Mouse (Mus musculus) left cerebral cortex, adult 2 months (tissue): Measurements from ENCODE around the gene Efna3. TPM values are rescaled to one million over a fixed set of nuclear protein-coding genes. Genes with fewer than 3 reads are reported as not detected.
A peak's percentile ranks its signal among the peaks of the same experiment; 100 is the strongest.

Experiments used
- DNase-seq, 2 experiments: peaks; one replicate each; pipeline ENCODE4 v3.0.0; 2021 to 2022; ENCODE audit warnings: low spot score in 2 of 2, mixed read lengths in 1 of 2; ENCODE audit errors: extremely low spot score in 1 of 2
- H3K27ac ChIP-seq: fragments of 200-600 bp; 2 replicates; pipeline ENCODE4 v1.8.1; 2022
- H3K4me3 ChIP-seq: fragments of 200-600 bp; 2 replicates; pipeline ENCODE4 v1.8.1; 2022
- CTCF ChIP-seq: fragments of 200-600 bp; IDR thresholded peaks from 2 replicates; pipeline ENCODE4 v1.8.1; 2022; ENCODE audit warnings: antibody characterized with exemption, mild to moderate bottlenecking, moderate library complexity
- intact Hi-C: fragments of 180-260 bp; cut with DNase I; formaldehyde crosslinking; loops from one replicate; pipeline ENCODE4 v1.15.1; 2025
- total RNA-seq, 2 experiments: library from RNA; stranded (reverse); gene quantifications; 2 replicates each; pipeline ENCODE4 v1.2.3; 2021

Efna3 gene
- total RNA-seq, 2 experiments from 2014 or later = 49.3 to 55.0 TPM

- intact Hi-C loops = no loop called here
- no peak overlapping the region for H3K27ac ChIP-seq
- H3K4me3 ChIP-seq = no peak overlapping the region
- no peak for DNase-seq
- no peak for TF ChIP-seq CTCF
These were observed 30.5 kb downstream of the Efna3 start for GRCm38 (mm10) chr3:89292303-89292702.

GRCm38 (mm10) chr3:89291874-89292273 is 30.9 kb downstream of the Efna3 start:
- DNase-seq = no peak
- intact Hi-C loops = no loop called here
- no peak for TF ChIP-seq CTCF
- no peak overlapping the region for H3K4me3 ChIP-seq
- H3K27ac ChIP-seq = no peak overlapping the region

- Histone ChIP-seq H3K4me3 (no peak overlapping the region), H3K27ac (no peak overlapping the region)
- DNase-seq = no peak
- TF ChIP-seq CTCF = no peak; the same call in 1 of the 2 replicates
- intact Hi-C loops = no loop called here
These were observed 34.2 kb downstream of the Efna3 start for GRCm38 (mm10) chr3:89288503-89288928.

GRCm38 (mm10) chr3:89287286-89287685 is 35.5 kb downstream of the Efna3 start:
- TF ChIP-seq CTCF = no peak
- H3K4me3 ChIP-seq = no peak overlapping the region
- intact Hi-C loops = no loop called here
- H3K27ac ChIP-seq = no peak overlapping the region
- no peak for DNase-seq

- TF ChIP-seq CTCF = no peak
- Histone ChIP-seq H3K4me3 (no peak overlapping the region), H3K27ac (no peak overlapping the region)
- intact Hi-C loops = no loop called here
- DNase-seq = no peak
These were observed 37.2 kb downstream of the Efna3 start for GRCm38 (mm10) chr3:89285526-89285925.

- H3K27ac ChIP-seq = no peak overlapping the region
- intact Hi-C loops = no loop called here
These were observed 38.5 kb downstream of the Efna3 start for GRCm38 (mm10) chr3:89284261-89284660.

GRCm38 (mm10) chr3:89282291-89282643 is 40.5 kb downstream of the Efna3 start:
- Histone ChIP-seq H3K27ac (no peak overlapping the region), H3K4me3 (no peak overlapping the region)
- no peak for TF ChIP-seq CTCF
- intact Hi-C loops = loop anchor here (1.0 kb wide), 2 partner anchors 32 to 36 kb away; partner anchors contain the start of gene Trim46
- no peak for DNase-seq

More at GRCm38 (mm10) chr3:89284261-89284660, 38.5 kb downstream of the Efna3 start:
- no peak overlapping the region for H3K4me3 ChIP-seq
- TF ChIP-seq CTCF = no peak
- no peak for DNase-seq

GRCm38 (mm10) chr3:89281579-89282290 is 41.0 kb downstream of the Efna3 start:
- peak overlapping the region; percentile 61; the same call in 1 of the 2 replicates for H3K4me3 ChIP-seq
- DNase-seq = peak; percentile 78 to 82
- peak overlapping the region; percentile 87 for H3K27ac ChIP-seq
- intact Hi-C loops = loop anchor here (1.0 kb wide), 2 partner anchors 31 to 35 kb away; partner anchors contain the start of gene Trim46
- TF ChIP-seq CTCF = peak; percentile 93

- intact Hi-C loops = no loop called here
These were observed 41.9 kb downstream of the Efna3 start, which contains the start of gene Efna1 for GRCm38 (mm10) chr3:89280606-89281511. Efna1 (minus strand) TSS chr3:89281142.

GRCm38 (mm10) chr3:89280050-89280605 is 42.6 kb downstream of the Efna3 start:
- intact Hi-C loops = no loop called here
- no peak for TF ChIP-seq CTCF
- DNase-seq = peak in 1 of 2 experiments; percentile 33
- peak overlapping the region; percentile 87 for H3K27ac ChIP-seq
- peak overlapping the region; percentile 61 for H3K4me3 ChIP-seq

More at GRCm38 (mm10) chr3:89280606-89281511, 41.9 kb downstream of the Efna3 start, which contains the start of gene Efna1:
- DNase-seq = peak in 1 of 2 experiments; percentile 36
- peak within 1 kb of the TSS; percentile 61 for H3K4me3 ChIP-seq
- H3K27ac ChIP-seq = peak within 1 kb of the TSS; percentile 87
- TF ChIP-seq CTCF = peak; percentile 8; the same call in 1 of the 2 replicates

GRCm38 (mm10) chr3:89279153-89279890 is 43.4 kb downstream of the Efna3 start:
- intact Hi-C loops = no loop called here
- Histone ChIP-seq H3K27ac (peak overlapping the region; percentile 87), H3K4me3 (peak overlapping the region; percentile 61)
- TF ChIP-seq CTCF = no peak; the same call in 1 of the 2 replicates
- DNase-seq = peak; percentile 79 to 80
